Mouse (Mus musculus) forebrain, embryonic 11.5 days (tissue): ENCODE results near the gene Il12b. TPM values are rescaled to one million over a fixed set of nuclear protein-coding genes. Genes with fewer than 3 reads are reported as not detected.

Source experiments
- ATAC-seq: fragments of 200-750 bp; cut with Nextera tagmentation; replicated peaks from 2 replicates; pipeline ENCODE4 v1.8.0; 2017; ENCODE audit warnings: moderate TSS enrichment; ENCODE audit not compliant: low FRiP score
- DNase-seq: peaks from one replicate; pipeline ENCODE4 v3.0.0-alpha.2; 2017; ENCODE audit warnings: low spot score
- H3K27ac ChIP-seq: fragments of 300-500 bp; sonication (generic); 2 replicates; pipeline ENCODE4 v1.5.1; 2014; ENCODE audit warnings: low read depth, low read length
- H3K27me3 ChIP-seq: fragments of 300-500 bp; sonication (generic); 2 replicates; pipeline ENCODE4 v1.6.1; 2014; ENCODE audit warnings: mild to moderate bottlenecking, low read length, mixed read lengths; ENCODE audit not compliant: control insufficient read depth, insufficient read depth
- H3K36me3 ChIP-seq: fragments of 300-500 bp; sonication (generic); 2 replicates; pipeline ENCODE4 v1.6.1; 2014; ENCODE audit warnings: mild to moderate bottlenecking, low read length, moderate library complexity, mixed read lengths; ENCODE audit not compliant: control insufficient read depth, insufficient read depth
- H3K4me1 ChIP-seq: fragments of 300-500 bp; sonication (generic); replicated peaks from 2 replicates; pipeline ENCODE4 v1.6.1; 2014; ENCODE audit warnings: low read length, mixed read lengths; ENCODE audit not compliant: control insufficient read depth, insufficient read depth
- H3K4me2 ChIP-seq: fragments of 300-500 bp; sonication (generic); 2 replicates; pipeline ENCODE4 v1.6.1; 2014; ENCODE audit warnings: low read depth, mild to moderate bottlenecking, low read length, moderate library complexity, mixed read lengths; ENCODE audit not compliant: severe bottlenecking
- H3K4me3 ChIP-seq: fragments of 300-500 bp; sonication (generic); 2 replicates; pipeline ENCODE4 v1.5.1; 2014; ENCODE audit warnings: low read depth, low read length
- H3K9ac ChIP-seq: fragments of 300-500 bp; sonication (generic); 2 replicates; pipeline ENCODE4 v1.6.1; 2014; ENCODE audit warnings: low read length
- H3K9me3 ChIP-seq: fragments of 300-500 bp; sonication (generic); 2 replicates; pipeline ENCODE4 v1.6.1; 2016; ENCODE audit warnings: low read length, mixed read lengths; ENCODE audit not compliant: control insufficient read depth
- WGBS: fragments of 180-500 bp; shearing (Covaris S2); extraction: QIAGEN DNeasy Blood & Tissue Kit; methylation state at CpG from one replicate; pipeline ENCODE4 v1.1.7; 2014; 5-methylcytosine and 5-hydroxymethylcytosine counted together
- polyA plus RNA-seq: library from polyadenylated mRNA; unstranded; fragments of >200 nt; fragmentation: Nextera tagmentation; extraction: Ambion mirVana; gene quantifications from 2 replicates; pipeline ENCODE4 v1.2.1, GENCODE M21; 2014

The Il12b gene
- polyA plus RNA-seq, 1 experiment from 2014 or later, result not detected

GRCm38 (mm10) chr11:44422337-44423111 lies 22.7 kb downstream of the Il12b start:
- Histone ChIP-seq H3K36me3 (no peaks in the 10 kb centered on the region), H3K4me3 (no peak overlapping the region), H3K4me2 (no peak overlapping the region), H3K9ac (no peak overlapping the region), H3K27ac (no peak overlapping the region), H3K4me1 (no peaks in the 10 kb centered on the region), H3K9me3 (no peaks in the 10 kb centered on the region), H3K27me3 (no peaks in the 10 kb centered on the region)
- 82% methylated on average over 10 of the region's 10 CpGs for WGBS
- ATAC-seq (no peak), DNase-seq (no peak)

DNA sequence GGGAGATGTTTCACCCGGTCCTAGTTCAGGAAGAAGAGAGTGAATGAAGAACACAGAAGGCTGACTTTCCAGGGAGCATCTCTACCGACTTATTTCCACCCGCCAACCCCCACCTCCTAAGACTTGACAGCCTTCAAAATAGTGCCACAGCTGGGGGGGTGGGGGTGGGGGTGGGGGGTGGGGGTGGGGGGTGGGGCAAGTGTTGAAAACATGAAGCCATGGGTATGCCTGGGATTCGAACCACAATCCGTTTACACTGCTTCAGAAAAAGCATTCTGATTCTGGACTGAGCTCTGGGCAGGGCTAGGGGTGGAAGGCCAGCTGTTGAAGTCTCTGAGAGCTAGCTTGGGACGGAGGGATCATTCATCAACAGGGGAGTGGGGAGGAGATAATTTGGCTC lies 23.4 kb downstream of the Il12b start:
- no peaks in the 10 kb centered on the region for H3K36me3 ChIP-seq
- H3K9ac ChIP-seq, result no peak overlapping the region
- no peaks in the 10 kb centered on the region for H3K9me3 ChIP-seq
- H3K4me3 ChIP-seq, result no peak overlapping the region
- WGBS, result 64% methylated on average over 6 of the region's 6 CpGs
- no peak overlapping the region for H3K27ac ChIP-seq
- H3K27me3 ChIP-seq, result no peaks in the 10 kb centered on the region
- no peak overlapping the region for H3K4me2 ChIP-seq
- no peaks in the 10 kb centered on the region; the same call in 1 of the 2 replicates for H3K4me1 ChIP-seq
- no peak for DNase-seq
- no peak for ATAC-seq

GRCm38 (mm10) chr11:44423955-44424354 lies 24.1 kb downstream of the Il12b start:
- no peaks in the 10 kb centered on the region for H3K27me3 ChIP-seq
- H3K9ac ChIP-seq, result no peak overlapping the region
- no peaks in the 10 kb centered on the region for H3K36me3 ChIP-seq
- H3K4me2 ChIP-seq, result no peak overlapping the region
- no peak for ATAC-seq
- 65% methylated on average over 5 of the region's 5 CpGs for WGBS
- no peak for DNase-seq
- H3K4me3 ChIP-seq, result no peak overlapping the region
- H3K4me1 ChIP-seq, result no peaks in the 10 kb centered on the region; the same call in 1 of the 2 replicates
- H3K27ac ChIP-seq, result no peak overlapping the region
- H3K9me3 ChIP-seq, result no peaks in the 10 kb centered on the region

GRCm38 (mm10) chr11:44425006-44425405 lies 25.1 kb downstream of the Il12b start:
- H3K9me3 ChIP-seq, result no peaks in the 10 kb centered on the region
- no peak for DNase-seq
- H3K36me3 ChIP-seq, result no peaks in the 10 kb centered on the region
- H3K27ac ChIP-seq, result no peak overlapping the region
- WGBS, result 85% methylated on average over 8 of the region's 8 CpGs
- H3K9ac ChIP-seq, result no peak overlapping the region
- H3K4me1 ChIP-seq, result no peaks in the 10 kb centered on the region; the same call in 1 of the 2 replicates
- no peak overlapping the region for H3K4me2 ChIP-seq
- ATAC-seq, result no peak
- no peaks in the 10 kb centered on the region for H3K27me3 ChIP-seq
- no peak overlapping the region for H3K4me3 ChIP-seq

DNA sequence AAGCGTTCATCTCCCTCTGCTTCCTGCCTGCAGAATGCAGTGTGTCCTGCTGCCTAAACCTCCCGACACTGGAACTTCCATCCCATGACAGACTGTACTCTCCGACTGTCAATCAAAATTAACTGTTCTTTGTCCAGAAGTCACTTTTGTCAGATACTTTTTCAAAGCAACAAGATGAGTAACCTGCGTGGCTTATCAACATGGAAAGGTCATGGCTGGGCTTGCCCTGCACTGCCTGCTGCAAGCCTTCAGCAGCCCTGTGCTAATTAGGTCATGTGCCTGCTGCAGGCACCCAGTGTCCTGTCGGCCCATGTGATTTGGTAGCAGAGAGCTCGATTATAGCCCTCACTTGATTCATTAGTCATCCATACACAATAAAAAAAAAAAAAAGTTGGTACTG lies 25.8 kb downstream of the Il12b start:
- WGBS, result 79% methylated on average over 6 of the region's 6 CpGs
- Histone ChIP-seq H3K4me2 (no peak overlapping the region), H3K4me1 (no peaks in the 10 kb centered on the region; the same call in 1 of the 2 replicates), H3K4me3 (no peak overlapping the region), H3K27me3 (no peaks in the 10 kb centered on the region), H3K9ac (no peak overlapping the region), H3K9me3 (no peaks in the 10 kb centered on the region), H3K27ac (no peak overlapping the region), H3K36me3 (no peaks in the 10 kb centered on the region)
- ATAC-seq (no peak), DNase-seq (no peak)

GRCm38 (mm10) chr11:44427951-44428350 lies 28.1 kb downstream of the Il12b start:
- no peak overlapping the region for H3K27ac ChIP-seq
- no peaks in the 10 kb centered on the region; the same call in 1 of the 2 replicates for H3K4me1 ChIP-seq
- H3K27me3 ChIP-seq, result no peaks in the 10 kb centered on the region
- no peaks in the 10 kb centered on the region for H3K36me3 ChIP-seq
- H3K9ac ChIP-seq, result no peak overlapping the region
- 78% methylated on average over 2 of the region's 2 CpGs for WGBS
- ATAC-seq, result no peak
- no peak overlapping the region for H3K4me3 ChIP-seq
- DNase-seq, result no peak
- H3K4me2 ChIP-seq, result no peak overlapping the region
- no peaks in the 10 kb centered on the region for H3K9me3 ChIP-seq

- Histone ChIP-seq H3K36me3 (no peaks in the 10 kb centered on the region), H3K9me3 (no peaks in the 10 kb centered on the region), H3K27ac (no peak overlapping the region), H3K4me1 (no peaks in the 10 kb centered on the region; the same call in 1 of the 2 replicates), H3K4me2 (no peak overlapping the region), H3K27me3 (no peaks in the 10 kb centered on the region), H3K4me3 (no peak overlapping the region), H3K9ac (no peak overlapping the region)
- DNase-seq (no peak), ATAC-seq (no peak)
- 90% methylated on average over 3 of the region's 3 CpGs for WGBS
These were observed 30.2 kb downstream of the Il12b start for GRCm38 (mm10) chr11:44430036-44430435.

- no peak overlapping the region for H3K27ac ChIP-seq
- no peak overlapping the region for H3K4me2 ChIP-seq
- no peaks in the 10 kb centered on the region for H3K27me3 ChIP-seq
- H3K4me3 ChIP-seq, result no peak overlapping the region
- 93% methylated on average over 6 of the region's 6 CpGs for WGBS
- ATAC-seq, result no peak
- no peak overlapping the region for H3K9ac ChIP-seq
- no peaks in the 10 kb centered on the region for H3K4me1 ChIP-seq
- H3K9me3 ChIP-seq, result no peaks in the 10 kb centered on the region
- no peak for DNase-seq
- no peaks in the 10 kb centered on the region for H3K36me3 ChIP-seq
These were observed 37.9 kb downstream of the Il12b start for GRCm38 (mm10) chr11:44437786-44438185.

- H3K9ac ChIP-seq, result no peak overlapping the region
- no peak overlapping the region for H3K4me3 ChIP-seq
- no peak overlapping the region for H3K4me2 ChIP-seq
- H3K9me3 ChIP-seq, result no peaks in the 10 kb centered on the region
- no peak for DNase-seq
- ATAC-seq, result no peak
- H3K36me3 ChIP-seq, result no peaks in the 10 kb centered on the region
- H3K27ac ChIP-seq, result no peak overlapping the region
- H3K4me1 ChIP-seq, result no peaks in the 10 kb centered on the region
- H3K27me3 ChIP-seq, result no peaks in the 10 kb centered on the region
These were observed 51.2 kb downstream of the Il12b start for GRCm38 (mm10) chr11:44451046-44451445.
